Mouse (Mus musculus): ENCODE data around the gene Kalrn. TPM values are rescaled to one million over a fixed set of nuclear protein-coding genes. Genes with fewer than 3 reads are reported as not detected.

Kalrn gene
- total RNA-seq, 2 experiments from 2014 or later, result 29.5 to 33.7 TPM

DNA sequence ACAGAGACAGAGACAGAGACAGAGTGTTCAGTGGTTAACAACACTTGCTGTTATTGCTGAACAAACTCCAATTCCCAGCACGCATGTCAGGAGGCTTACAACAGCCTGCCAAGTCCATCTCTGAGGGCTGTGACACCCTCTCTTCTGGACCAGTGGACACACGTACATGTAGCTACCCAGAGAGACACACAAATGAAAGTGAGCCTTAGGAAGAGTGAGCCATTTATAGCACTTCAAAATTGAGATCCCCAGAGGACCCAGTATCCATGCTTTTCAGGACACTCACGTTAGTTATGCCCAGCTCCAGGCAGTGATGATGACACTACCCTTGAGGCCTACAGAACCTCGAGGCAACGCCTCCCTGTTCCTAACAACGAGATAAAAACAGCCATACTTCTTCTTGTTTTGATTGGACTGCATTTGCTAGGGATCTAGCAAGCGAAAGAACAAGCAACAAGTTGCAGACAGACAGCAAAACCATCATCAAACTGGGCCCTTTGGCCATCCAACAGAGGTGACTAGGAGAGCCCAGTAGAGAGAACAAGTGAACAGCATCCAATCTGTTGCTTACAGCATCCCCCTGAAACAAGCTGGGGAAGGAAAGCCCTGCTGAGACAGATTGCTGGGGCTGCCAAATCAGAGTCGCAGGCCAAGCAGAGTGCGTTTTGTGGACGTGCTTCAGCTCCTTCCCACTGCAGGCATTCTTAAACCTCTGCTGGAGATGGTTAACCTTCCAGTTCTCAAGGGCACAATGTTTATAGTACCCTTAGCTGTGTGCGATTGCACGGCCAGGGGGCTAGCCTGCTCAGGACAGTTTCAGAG is 634.8 kb downstream of the Kalrn start:
- intact Hi-C loops (cut with DNase I), result loop anchor here (2.0 kb wide), 1 partner anchor 44 kb away; no protein-coding TSS in a partner anchor

GRCm38 (mm10) chr16:33937567-33937966 is 635.8 kb downstream of the Kalrn start:
- intact Hi-C loops (cut with DNase I), result no loop called here
- DNase-seq, result peak; percentile 80 to 87

More for the DNA sequence above, 634.8 kb downstream of the Kalrn start:
- DNase-seq, result no peak

DNA sequence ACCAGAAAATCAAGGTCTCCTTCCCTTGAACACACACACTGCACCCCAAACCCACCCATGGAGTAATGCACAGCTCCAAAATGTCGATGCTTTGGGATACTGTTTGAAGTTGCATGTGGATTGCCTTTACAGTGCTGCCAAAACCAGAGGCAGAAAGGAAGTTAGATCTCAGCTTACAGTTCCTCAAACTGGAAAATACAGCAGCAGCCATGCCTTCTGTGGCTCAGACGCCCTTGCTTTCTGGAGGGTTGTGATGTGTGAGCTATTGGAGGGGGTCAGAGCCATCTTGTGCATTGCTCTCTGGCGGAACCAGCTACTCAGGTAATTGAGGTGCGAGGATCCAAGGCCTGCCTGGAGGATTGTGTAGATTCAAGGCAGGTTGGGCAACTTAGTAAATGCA is 636.4 kb downstream of the Kalrn start:
- DNase-seq, result no peak
- intact Hi-C loops (cut with DNase I), result no loop called here

- DNase-seq, result no peak
- intact Hi-C loops (cut with DNase I), result no loop called here
Measured at GRCm38 (mm10) chr16:33935407-33935785, 637.9 kb downstream of the Kalrn start.

DNA sequence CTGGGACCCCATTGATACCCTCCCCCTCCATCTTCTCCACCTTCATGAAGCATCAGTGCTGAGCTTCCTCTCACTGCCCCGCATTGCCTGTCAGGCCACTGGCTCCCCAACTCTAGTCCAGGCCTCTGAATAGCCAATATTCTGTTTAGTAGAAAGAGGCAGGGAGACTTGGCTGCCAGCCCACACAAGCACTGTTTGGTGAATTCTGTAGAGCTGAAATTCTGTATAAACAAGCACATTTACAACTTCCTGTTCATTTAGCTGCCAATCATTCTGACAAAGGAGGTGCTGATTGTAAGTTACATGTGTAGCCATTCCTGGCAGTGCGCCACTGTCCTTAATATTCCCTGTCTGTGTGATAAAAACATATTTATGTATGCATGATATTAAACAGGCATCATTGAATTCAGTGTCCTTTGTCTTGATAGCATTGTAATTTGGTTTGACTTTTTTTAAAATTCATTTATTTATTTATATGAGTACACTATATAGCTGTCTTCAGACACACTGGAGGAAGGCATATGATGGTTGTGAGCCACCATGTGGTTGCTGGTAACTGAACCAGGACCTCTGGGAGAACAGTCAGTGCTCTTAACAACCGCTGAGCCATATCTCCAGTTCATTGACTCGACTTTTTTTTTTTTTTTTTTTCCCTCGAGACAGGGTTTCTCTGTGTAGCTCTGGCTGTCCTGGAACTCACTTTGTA is 638.5 kb downstream of the Kalrn start:
- intact Hi-C loops (cut with DNase I), result no loop called here
- peak; percentile 49 to 53 for DNase-seq

GRCm38 (mm10) chr16:33933411-33933810 is 639.9 kb downstream of the Kalrn start:
- intact Hi-C loops (cut with DNase I), result no loop called here
- DNase-seq, result no peak

GRCm38 (mm10) chr16:33932126-33932525 is 641.2 kb downstream of the Kalrn start:
- no peak for DNase-seq
- intact Hi-C loops (cut with DNase I), result no loop called here

GRCm38 (mm10) chr16:33931682-33932081 is 641.6 kb downstream of the Kalrn start:
- intact Hi-C loops (cut with DNase I), result no loop called here
- no peak for DNase-seq

GRCm38 (mm10) chr16:33930785-33931184 is 642.5 kb downstream of the Kalrn start:
- DNase-seq, result peak; percentile 60 to 72
- intact Hi-C loops (cut with DNase I), result no loop called here

- intact Hi-C loops (cut with DNase I), result no loop called here
- no peak for DNase-seq
Measured at GRCm38 (mm10) chr16:33928788-33929462, 644.4 kb downstream of the Kalrn start.

DNA sequence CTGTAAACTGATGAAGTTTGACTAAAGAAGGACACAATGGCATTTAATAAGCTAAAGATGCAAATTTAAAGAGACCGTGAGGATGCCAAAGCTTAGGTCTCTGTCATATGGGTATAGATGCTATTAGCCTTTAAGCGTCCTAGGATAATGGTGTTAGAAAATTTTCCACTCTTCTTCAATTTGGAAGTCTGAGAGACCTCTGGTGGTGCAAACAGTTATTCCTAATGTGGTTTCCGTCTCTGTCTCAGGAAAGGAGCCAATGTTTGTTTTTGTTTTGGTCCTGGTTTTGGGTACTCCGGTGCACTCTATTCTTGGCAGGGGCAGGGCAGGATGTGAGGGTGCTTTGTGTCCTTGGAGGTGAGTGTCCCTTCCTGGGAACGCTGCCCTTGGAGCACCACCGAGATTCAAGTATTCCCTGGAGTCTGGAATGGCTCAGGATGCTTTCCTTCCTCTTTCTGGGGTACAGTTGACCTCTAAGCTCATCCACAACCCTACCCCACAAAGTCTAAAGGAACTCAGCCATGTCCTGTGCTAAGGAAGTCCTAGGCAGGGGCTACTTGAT is 646.0 kb downstream of the Kalrn start:
- no peak for DNase-seq
- intact Hi-C loops (cut with DNase I), result no loop called here

DNA sequence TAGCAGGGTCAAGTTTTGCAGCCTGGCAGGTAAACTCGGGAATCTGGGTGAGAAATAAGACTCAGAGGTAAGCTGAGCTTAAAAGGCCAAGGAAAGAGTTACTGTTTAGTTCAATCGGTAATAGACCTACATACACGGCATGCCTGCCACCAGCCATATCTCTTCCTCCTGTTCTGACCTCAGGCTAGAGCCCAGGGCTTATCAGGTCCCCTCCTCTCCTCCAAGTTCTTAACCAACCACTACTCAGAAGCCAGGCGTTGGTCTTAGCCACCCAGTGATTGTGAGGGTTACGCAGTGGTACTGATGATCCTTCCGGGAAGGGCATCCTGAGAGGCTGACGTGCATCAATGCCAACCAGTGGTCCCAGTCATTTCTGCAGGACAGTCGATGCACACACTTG is 649.6 kb downstream of the Kalrn start:
- no peak for DNase-seq
- intact Hi-C loops (cut with DNase I), result no loop called here

GRCm38 (mm10) chr16:33923001-33923316 is 650.4 kb downstream of the Kalrn start:
- intact Hi-C loops (cut with DNase I), result no loop called here
- no peak for DNase-seq

GRCm38 (mm10) chr16:33922111-33923000 is 651.0 kb downstream of the Kalrn start:
- DNase-seq, result no peak
- intact Hi-C loops (cut with DNase I), result no loop called here

GRCm38 (mm10) chr16:33921514-33921913 is 651.8 kb downstream of the Kalrn start:
- intact Hi-C loops (cut with DNase I), result loop anchor here (2.0 kb wide), 1 partner anchor 23 kb away; no protein-coding TSS in a partner anchor
- DNase-seq, result no peak

Other genes starting within 250 kb of the Kalrn start
- under 1 TPM in 1 of 2 experiments, not detected in 1; 0.33 TPM for gene Ropn1, start 76.4 kb upstream of the Kalrn start, total RNA-seq (2021)
- gene Ccdc14, start 117.1 kb upstream of the Kalrn start, total RNA-seq (2021), result 1 to 10 TPM; 2.4 to 3.0 TPM
- gene Mylk, start 171.7 kb upstream of the Kalrn start, total RNA-seq (2021), result 10 to 100 TPM; 37.2 to 37.9 TPM

Measured in heart, postnatal 14 days (tissue).